Mouse (Mus musculus) E14TG2a.4 (cell line): Measurements from ENCODE around the gene Ifrd1.

Source experiments
- CTCF ChIP-seq: conservative IDR thresholded peaks from 2 replicates; pipeline ENCODE4 v1.5.1; 2014; ENCODE audit warnings: low read length
- POU5F1 ChIP-seq: IDR thresholded peaks from 2 replicates; pipeline ENCODE4 v1.6.1; 2014; ENCODE audit warnings: low read length, borderline replicate concordance

- TF ChIP-seq CTCF (0 out of 2 replicates have a peak, but pooled peaks have one; percentile 5), POU5F1 (no peak)
These were observed 7.7 kb upstream of the Ifrd1 start for GRCm38 (mm10) chr12:40256033-40256432.
